Mouse (Mus musculus) Patski (cell line): Measurements from ENCODE around the gene Pla2g1b. TPM values are rescaled to one million over a fixed set of nuclear protein-coding genes. Genes with fewer than 3 reads are reported as not detected.
A peak's percentile ranks its signal among the peaks of the same experiment; 100 is the strongest.

Experiments
- ATAC-seq: fragments of 100-300 bp; one replicate; pipeline ENCODE4 v1.8.0; 2021
- CTCF ChIA-PET: fragments of 350-600 bp; sonication (Branson Sonifier 250); formaldehyde crosslinking; loops from one replicate; lab custom pipeline; 2022; ENCODE audit warnings: inconsistent platforms; lab: Charles Lee
- POLR2A ChIA-PET: fragments of 350-600 bp; sonication (Branson Sonifier 250); formaldehyde crosslinking; loops from one replicate; lab custom pipeline; 2022; ENCODE audit warnings: antibody characterized with exemption, inconsistent platforms; lab: Charles Lee
- DNase-seq: peaks from one replicate; pipeline ENCODE4 v3.0.0-alpha.2; 2011; ENCODE audit warnings: low read depth, low spot score
- H3K27me3 ChIP-seq: fragments of 371-371 bp; one replicate; pipeline ENCODE4 v1.5.1; 2021
- CTCF ChIP-seq: fragments of 100-300 bp; IDR thresholded peaks from one replicate; pipeline ENCODE4 v1.5.1; 2021
- in situ Hi-C: fragments of 300-500 bp; cut with MboI; formaldehyde crosslinking; loops from 3 replicates; pipeline ENCODE4 v1.11.1; 2018; ENCODE audit warnings: low pct_unique_long_range_greater_than_20kb, mixed read lengths
- polyA plus RNA-seq: library from polyadenylated mRNA; unstranded; gene quantifications from one replicate; pipeline ENCODE4 v1.2.3, GENCODE M21; 2021

The Pla2g1b gene
- polyA plus RNA-seq, 1 experiment from 2014 or later, result not detected

- ChIA-PET CTCF (interaction anchor here (3.9 to 6.6 kb wide), 2 partner anchors 11 to 16 kb away, joined by 14 to 48 read pairs; no protein-coding TSS in a partner anchor), POLR2A (interaction anchor here (0.6 to 1.8 kb wide), 8 partner anchors 11 to 140 kb away, joined by 3 to 7 read pairs (median 4); no protein-coding TSS in a partner anchor)
- ATAC-seq (no peak), DNase-seq (no peak)
- in situ Hi-C loops, result loop anchor here (25.0 kb wide), 1 partner anchor 1535 kb away; the partner anchor contains the start of gene Ssh1
- no peaks in the 10 kb centered on the region for H3K27me3 ChIP-seq
- TF ChIP-seq CTCF, result no peak
Measured at GRCm38 (mm10) chr5:115521553-115522461, 55.7 kb downstream of the Pla2g1b start.

- no peak for TF ChIP-seq CTCF
- ChIA-PET CTCF (interaction anchor here (3.9 to 6.6 kb wide), 2 partner anchors 12 to 16 kb away, joined by 14 to 48 read pairs; no protein-coding TSS in a partner anchor), POLR2A (interaction anchor here (0.7 to 1.8 kb wide), 4 partner anchors 12 to 141 kb away, joined by 4 to 5 read pairs (median 4); no protein-coding TSS in a partner anchor)
- DNase-seq (no peak), ATAC-seq (no peak)
- in situ Hi-C loops, result loop anchor here (25.0 kb wide), 1 partner anchor 1535 kb away; the partner anchor contains the start of gene Ssh1
- H3K27me3 ChIP-seq, result no peaks in the 10 kb centered on the region
Measured at GRCm38 (mm10) chr5:115522531-115522930, 56.5 kb downstream of the Pla2g1b start.

GRCm38 (mm10) chr5:115522981-115523499 is 57.0 kb downstream of the Pla2g1b start:
- no peak for DNase-seq
- no peak for TF ChIP-seq CTCF
- no peaks in the 10 kb centered on the region for H3K27me3 ChIP-seq
- ChIA-PET POLR2A (interaction anchor here (0.7 to 1.5 kb wide), 2 partner anchors 16 to 142 kb away, joined by 4 read pairs; no protein-coding TSS in a partner anchor), CTCF (interaction anchor here (1.1 to 6.6 kb wide), 3 partner anchors 8 to 18 kb away, joined by 3 to 48 read pairs (median 4); no protein-coding TSS in a partner anchor)
- in situ Hi-C loops, result loop anchor here (25.0 kb wide), 1 partner anchor 1536 kb away; the partner anchor contains the start of gene Ssh1
- no peak for ATAC-seq

- ChIA-PET POLR2A (interaction anchor here (0.7 to 1.3 kb wide), 2 partner anchors 9 to 15 kb away, joined by 3 to 4 read pairs; no protein-coding TSS in a partner anchor), CTCF (interaction anchor here (1.1 to 6.6 kb wide), 4 partner anchors 9 to 17 kb away, joined by 3 to 48 read pairs (median 6); no protein-coding TSS in a partner anchor)
- no peak for TF ChIP-seq CTCF
- peak; percentile 47 for ATAC-seq
- in situ Hi-C loops, result loop anchor here (25.0 kb wide), 1 partner anchor 1537 kb away; the partner anchor contains the start of gene Ssh1
- H3K27me3 ChIP-seq, result no peaks in the 10 kb centered on the region
- DNase-seq, result no peak
Measured at GRCm38 (mm10) chr5:115523971-115524370, 57.9 kb downstream of the Pla2g1b start.

Other genes starting within 250 kb of the Pla2g1b start
- 123 TPM for gene Pop5, start 230.4 kb upstream of the Pla2g1b start, polyA plus RNA-seq
- gene Rnf10, start 193.4 kb upstream of the Pla2g1b start, polyA plus RNA-seq, result 286 TPM
- gene Coq5, start 186.6 kb upstream of the Pla2g1b start, polyA plus RNA-seq, result 49.9 TPM
- 704 TPM for gene Dynll1, start 165.3 kb upstream of the Pla2g1b start, polyA plus RNA-seq
- gene Srsf9, start 139.1 kb upstream of the Pla2g1b start, polyA plus RNA-seq, result 137 TPM
- gene Gatc, start 125.1 kb upstream of the Pla2g1b start, polyA plus RNA-seq, result 23.5 TPM
- gene Triap1, start 125.0 kb upstream of the Pla2g1b start, polyA plus RNA-seq, result 46.1 TPM
- 1,264 TPM for gene Cox6a1, start 117.3 kb upstream of the Pla2g1b start, polyA plus RNA-seq
- 22.2 TPM for gene Msi1, start 36.7 kb upstream of the Pla2g1b start, polyA plus RNA-seq
- 34.6 TPM for gene Sirt4, start 18.5 kb downstream of the Pla2g1b start, polyA plus RNA-seq
- gene Pxn, start 40.4 kb downstream of the Pla2g1b start, polyA plus RNA-seq, result 136 TPM
- gene Rplp0, start 93.2 kb downstream of the Pla2g1b start, polyA plus RNA-seq, result 1,079 TPM
- 97.6 TPM for gene Gcn1l1, start 99.0 kb downstream of the Pla2g1b start, polyA plus RNA-seq
- gene Rab35, start 165.6 kb downstream of the Pla2g1b start, polyA plus RNA-seq, result 107 TPM